7 mouse cellular contexts compared by ENCODE assay signal in genomic region chr11:120234776-120235181, GRCm38 (mm10). TPM values are rescaled to one million over a fixed set of nuclear protein-coding genes. Genes with fewer than 3 reads are reported as not detected.
DNase-seq lines count a peak whose midpoint lies in the region; ATAC-seq lines count a peak whose summit lies in the region.

No protein-coding gene starts in this region.

- H3K4me3 ChIP-seq in lung, embryonic 15.5 days: peak overlapping the region; percentile 62
- peak overlapping the region; percentile 91 for H3K4me3 ChIP-seq in embryonic facial prominence, embryonic 13.5 days
- peak overlapping the region; percentile 90 for H3K4me3 ChIP-seq in hindbrain, embryonic 16.5 days (ENCODE audit: low read length)

- no peaks in the 10 kb centered on the region for H3K36me3 ChIP-seq in lung, embryonic 15.5 days
- H3K36me3 ChIP-seq in embryonic facial prominence, embryonic 13.5 days: 0 out of 2 replicates have a peak, but pooled peaks cover 11% of the 10 kb centered on the region
- H3K36me3 ChIP-seq in hindbrain, embryonic 16.5 days (ENCODE audit: control insufficient read depth, insufficient read depth, low read length): no peaks in the 10 kb centered on the region

- no peak for ATAC-seq in lung, embryonic 15.5 days (ENCODE audit: borderline replicate concordance, extremely low read depth, low FRiP score, low TSS enrichment)
- ATAC-seq in embryonic facial prominence, embryonic 13.5 days (ENCODE audit: insufficient number of reproducible peaks, insufficient read depth, low FRiP score, low TSS enrichment, low read depth): no peak
- ATAC-seq in hindbrain, embryonic 16.5 days: no peak
- no peak for ATAC-seq in megakaryocyte progenitor cell, adult 5-6 weeks (replicated peaks; ENCODE audit: poor library complexity)

- peaks cover 26% of the 10 kb centered on the region for H3K4me1 ChIP-seq in lung, embryonic 15.5 days
- peaks cover 41% of the 10 kb centered on the region for H3K4me1 ChIP-seq in embryonic facial prominence, embryonic 13.5 days
- H3K4me1 ChIP-seq in hindbrain, embryonic 16.5 days (ENCODE audit: control insufficient read depth, insufficient read depth, low read depth, low read length): peaks cover 27% of the 10 kb centered on the region

- H3K9me3 ChIP-seq in lung, embryonic 15.5 days: no peaks in the 10 kb centered on the region
- H3K9me3 ChIP-seq in embryonic facial prominence, embryonic 13.5 days: no peaks in the 10 kb centered on the region
- H3K9me3 ChIP-seq in hindbrain, embryonic 16.5 days (ENCODE audit: control insufficient read depth, low read length): no peaks in the 10 kb centered on the region

- whole genome bisulfite sequencing in lung, embryonic 15.5 days: under 1% methylated on average over 39 of the region's 39 CpGs
- WGBS in embryonic facial prominence, embryonic 13.5 days: under 1% methylated on average over 39 of the region's 39 CpGs
- under 1% methylated on average over 33 of the region's 39 CpGs for WGBS in hindbrain, embryonic 16.5 days

- peak overlapping the region; percentile 86 for H3K27ac ChIP-seq in lung, embryonic 15.5 days
- H3K27ac ChIP-seq in embryonic facial prominence, embryonic 13.5 days: peak overlapping the region; percentile 95
- H3K27ac ChIP-seq in hindbrain, embryonic 16.5 days (ENCODE audit: low read depth, low read length): peak overlapping the region; percentile 95

- no peaks in the 10 kb centered on the region for H3K27me3 ChIP-seq in lung, embryonic 15.5 days
- H3K27me3 ChIP-seq in embryonic facial prominence, embryonic 13.5 days: no peaks in the 10 kb centered on the region
- no peaks in the 10 kb centered on the region for H3K27me3 ChIP-seq in hindbrain, embryonic 16.5 days (replicated peaks; ENCODE audit: control insufficient read depth, insufficient read depth, low read length)

- H3K4me2 ChIP-seq in lung, embryonic 15.5 days: peak overlapping the region; percentile 92
- peak overlapping the region; percentile 99 for H3K4me2 ChIP-seq in embryonic facial prominence, embryonic 13.5 days
- peak overlapping the region; percentile 90 for H3K4me2 ChIP-seq in hindbrain, embryonic 16.5 days (ENCODE audit: low read length)

- H3K9ac ChIP-seq in lung, embryonic 15.5 days: peak overlapping the region; percentile 92
- peak overlapping the region; percentile 100 for H3K9ac ChIP-seq in embryonic facial prominence, embryonic 13.5 days
- H3K9ac ChIP-seq in hindbrain, embryonic 16.5 days (ENCODE audit: low read depth, low read length): peak overlapping the region; percentile 95

- no peak for DNase-seq in lung, adult 18-20 months
- peak; percentile 53 for DNase-seq in adipocyte (ENCODE audit: low spot score)
- DNase-seq in lung, postnatal 14 days: peak; percentile 52

RNA-seq across cellular contexts. Expression of gene Bahcc1, which starts 2.0 kb away (rescaled TPM):
- polyA plus RNA-seq in lung, embryonic 15.5 days (2015; fragmentation: Nextera tagmentation; extraction: Ambion mirVana): 8.7 and 9.2 TPM in 2 replicates
- 13.1 and 13.9 TPM in 2 replicates for polyA plus RNA-seq in embryonic facial prominence, embryonic 13.5 days (2015; fragmentation: Nextera tagmentation; extraction: Ambion mirVana)
- polyA plus RNA-seq in hindbrain, embryonic 16.5 days (2015; fragmentation: Nextera tagmentation; extraction: Ambion mirVana): 7.8 and 9.7 TPM in 2 replicates
- 12.1 and 17.2 TPM in 2 replicates for total RNA-seq in megakaryocyte progenitor cell, adult 5-6 weeks (2015)
- 3.9 and 5.4 TPM in 2 replicates for total RNA-seq in megakaryocyte progenitor cell, adult 5-6 weeks (2017)

Comparison
In these comparisons a context has a peak if more than half of its experiments do, and no peak if none do; other contexts are left out.
1. DNase-seq: peak in adipocyte (single experiment) and lung, postnatal 14 days (single experiment); none in lung, adult 18-20 months (0 of 2).
2. Peak in every context shown above with its lines, with median percentiles within 50 percentile points of each other: H3K27ac ChIP-seq, H3K4me2 ChIP-seq, H3K4me3 ChIP-seq and H3K9ac ChIP-seq.